Mouse (Mus musculus): ENCODE data around the gene Mmd2. TPM values are rescaled to one million over a fixed set of nuclear protein-coding genes. Genes with fewer than 3 reads are reported as not detected.

Mmd2 gene
- total and polyA plus RNA-seq, 3 experiments: 0.29 to 0.31 (median 0.30) TPM

GRCm38 (mm10) chr5:142529915-142530314, 78.7 kb downstream of the Mmd2 start, which contains the start of gene Papolb:
Gene Papolb, minus strand, starts transcription at chr5:142530076.
- Histone ChIP-seq H3K36me3 (ENCODE audit: control insufficient read depth, insufficient read depth, low read length) (no peaks in the 10 kb centered on the region), H3K79me2 (replicated peaks; ENCODE audit: control insufficient read depth, insufficient read depth, low read length) (no peaks in the 10 kb centered on the region), H3K4me1 (ENCODE audit: control insufficient read depth, insufficient read depth, low read length) (no peaks in the 10 kb centered on the region), H3K4me3 (no peak within 1 kb of the TSS), H3K27me3 (ENCODE audit: control insufficient read depth, insufficient read depth, low read length) (peaks cover 3% of the 10 kb centered on the region), H3K27ac (no peak within 1 kb of the TSS), H3K9ac (ENCODE audit: low read depth, low read length) (no peak within 1 kb of the TSS)
- 53% methylated on average over 41 of the region's 41 CpGs for WGBS
- intact Hi-C loops (cut with DNase I): no loop called here
- TF ChIP-seq CTCF (IDR thresholded peaks at IDR 0.05): no peak
- TF ChIP-seq EP300 (IDR thresholded peaks at IDR 0.05; ENCODE audit: insufficient read depth, low read depth, low read length): no peak
- no peak for DNase-seq

- Histone ChIP-seq H3K79me2 (replicated peaks; ENCODE audit: control insufficient read depth, insufficient read depth, low read length) (no peaks in the 10 kb centered on the region), H3K4me1 (ENCODE audit: control insufficient read depth, insufficient read depth, low read length) (no peaks in the 10 kb centered on the region), H3K36me3 (ENCODE audit: control insufficient read depth, insufficient read depth, low read length) (no peaks in the 10 kb centered on the region), H3K27me3 (ENCODE audit: control insufficient read depth, insufficient read depth, low read length) (peaks cover 2% of the 10 kb centered on the region; the same call in 1 of the 2 replicates), H3K9ac (ENCODE audit: low read depth, low read length) (no peak overlapping the region), H3K27ac (no peak overlapping the region), H3K4me3 (no peak overlapping the region)
- 57% methylated on average over 8 of the region's 8 CpGs for WGBS
- intact Hi-C loops (cut with DNase I): no loop called here
- DNase-seq: no peak
- no peak for TF ChIP-seq CTCF (IDR thresholded peaks at IDR 0.05)
- no peak for TF ChIP-seq POLR2A (IDR thresholded peaks at IDR 0.05; ENCODE audit: insufficient read depth, low read depth, low read length)
- TF ChIP-seq EP300 (IDR thresholded peaks at IDR 0.05; ENCODE audit: insufficient read depth, low read depth, low read length): no peak
Observed at GRCm38 (mm10) chr5:142524711-142525464, 83.7 kb downstream of the Mmd2 start.

- intact Hi-C loops (cut with DNase I): no loop called here
- no peak for DNase-seq
- TF ChIP-seq EP300 (IDR thresholded peaks at IDR 0.05; ENCODE audit: insufficient read depth, low read depth, low read length) (no peak), CTCF (IDR thresholded peaks at IDR 0.05) (no peak), POLR2A (IDR thresholded peaks at IDR 0.05; ENCODE audit: insufficient read depth, low read depth, low read length) (no peak)
- Histone ChIP-seq H3K36me3 (ENCODE audit: control insufficient read depth, insufficient read depth, low read length) (no peaks in the 10 kb centered on the region), H3K4me3 (no peak overlapping the region), H3K27me3 (ENCODE audit: control insufficient read depth, insufficient read depth, low read length) (no peaks in the 10 kb centered on the region), H3K79me2 (replicated peaks; ENCODE audit: control insufficient read depth, insufficient read depth, low read length) (no peaks in the 10 kb centered on the region), H3K4me1 (ENCODE audit: control insufficient read depth, insufficient read depth, low read length) (0 out of 2 replicates have a peak, but pooled peaks cover 3% of the 10 kb centered on the region), H3K9ac (ENCODE audit: low read depth, low read length) (no peak overlapping the region), H3K27ac (no peak overlapping the region)
- WGBS: 76% methylated on average over 11 of the region's 11 CpGs
Observed at GRCm38 (mm10) chr5:142521195-142521866, 87.3 kb downstream of the Mmd2 start.

- Histone ChIP-seq H3K9ac (ENCODE audit: low read depth, low read length) (no peak overlapping the region), H3K36me3 (ENCODE audit: control insufficient read depth, insufficient read depth, low read length) (no peaks in the 10 kb centered on the region), H3K27me3 (ENCODE audit: control insufficient read depth, insufficient read depth, low read length) (no peaks in the 10 kb centered on the region), H3K4me3 (no peak overlapping the region), H3K27ac (no peak overlapping the region), H3K4me1 (ENCODE audit: control insufficient read depth, insufficient read depth, low read length) (0 out of 2 replicates have a peak, but pooled peaks cover 3% of the 10 kb centered on the region), H3K79me2 (replicated peaks; ENCODE audit: control insufficient read depth, insufficient read depth, low read length) (no peaks in the 10 kb centered on the region)
- intact Hi-C loops (cut with DNase I): no loop called here
- TF ChIP-seq POLR2A (IDR thresholded peaks at IDR 0.05; ENCODE audit: insufficient read depth, low read depth, low read length): no peak
- TF ChIP-seq CTCF (IDR thresholded peaks at IDR 0.05): no peak
- TF ChIP-seq EP300 (IDR thresholded peaks at IDR 0.05; ENCODE audit: insufficient read depth, low read depth, low read length): no peak
- no peak for DNase-seq
- whole genome bisulfite sequencing: 73% methylated on average over 4 of the region's 4 CpGs
Observed at GRCm38 (mm10) chr5:142520360-142520759, 88.2 kb downstream of the Mmd2 start.

GRCm38 (mm10) chr5:142518973-142519372, 89.6 kb downstream of the Mmd2 start:
- no peaks in the 10 kb centered on the region for H3K79me2 ChIP-seq (replicated peaks; ENCODE audit: control insufficient read depth, insufficient read depth, low read length)
- WGBS: 38% methylated on average over 6 of the region's 6 CpGs
- no peak overlapping the region for H3K9ac ChIP-seq (ENCODE audit: low read depth, low read length)
- H3K27ac ChIP-seq: peak overlapping the region; percentile 23; the same call in 1 of the 2 replicates
- no peaks in the 10 kb centered on the region for H3K27me3 ChIP-seq (ENCODE audit: control insufficient read depth, insufficient read depth, low read length)
- DNase-seq: no peak
- no peaks in the 10 kb centered on the region for H3K36me3 ChIP-seq (ENCODE audit: control insufficient read depth, insufficient read depth, low read length)
- H3K4me3 ChIP-seq: no peak overlapping the region
- TF ChIP-seq EP300 (IDR thresholded peaks at IDR 0.05; ENCODE audit: insufficient read depth, low read depth, low read length) (no peak), POLR2A (IDR thresholded peaks at IDR 0.05; ENCODE audit: insufficient read depth, low read depth, low read length) (no peak), CTCF (IDR thresholded peaks at IDR 0.05) (no peak)
- 0 out of 2 replicates have a peak, but pooled peaks cover 3% of the 10 kb centered on the region for H3K4me1 ChIP-seq (ENCODE audit: control insufficient read depth, insufficient read depth, low read length)
- intact Hi-C loops (cut with DNase I): no loop called here

Other genes with a start within 250 kb of the Mmd2 start
- 10 to 100 TPM; 13.2 to 13.8 TPM for gene Foxk1, start 207.3 kb downstream of the Mmd2 start, total RNA-seq (2021)
- 9.2 and 9.5 TPM in 2 replicates for gene Foxk1, start 207.3 kb downstream of the Mmd2 start, polyA plus RNA-seq (2012; rRNA removed)
- gene Ap5z1, start 144.9 kb downstream of the Mmd2 start, total RNA-seq (2021): 1 to 10 TPM; 5.4 to 6.4 TPM
- gene Ap5z1, start 144.9 kb downstream of the Mmd2 start, polyA plus RNA-seq (2012; rRNA removed): 13.0 and 23.6 TPM in 2 replicates
- gene Papolb, start 78.7 kb downstream of the Mmd2 start, total RNA-seq (2021): under 1 TPM in 1 of 2 experiments, not detected in 1; 0.10 TPM
- gene Papolb, start 78.7 kb downstream of the Mmd2 start, polyA plus RNA-seq (2012; rRNA removed): 0.04 and 0.09 TPM in 2 replicates
- gene Radil, start 57.7 kb downstream of the Mmd2 start, total RNA-seq (2021): 1 to 10 TPM; 1.7 to 2.3 TPM
- gene Radil, start 57.7 kb downstream of the Mmd2 start, polyA plus RNA-seq (2012; rRNA removed): 2.2 and 3.3 TPM in 2 replicates
- gene Wipi2, start 18.9 kb upstream of the Mmd2 start, total RNA-seq (2021): 10 to 100 TPM; 33.2 to 43.0 TPM
- 24.1 and 36.2 TPM in 2 replicates for gene Wipi2, start 18.9 kb upstream of the Mmd2 start, polyA plus RNA-seq (2012; rRNA removed)
- under 1 TPM; 0.27 to 0.31 TPM for gene Slc29a4, start 83.7 kb upstream of the Mmd2 start, total RNA-seq (2021)
- 0.70 and 0.73 TPM in 2 replicates for gene Slc29a4, start 83.7 kb upstream of the Mmd2 start, polyA plus RNA-seq (2012; rRNA removed)
- 10 to 100 TPM; 49.7 to 60.3 TPM for gene Tnrc18, start 208.9 kb upstream of the Mmd2 start, total RNA-seq (2021)
- gene Tnrc18, start 208.9 kb upstream of the Mmd2 start, polyA plus RNA-seq (2012; rRNA removed): 15.1 and 18.5 TPM in 2 replicates